Mouse (Mus musculus) spleen, embryonic (tissue): ENCODE measurements around the gene A930017K11Rik.

ENCODE experiments used
- CTCF ChIA-PET: fragments of 350-600 bp; sonication (Branson Sonifier 250); formaldehyde crosslinking; loops from one replicate; lab custom pipeline; 2022; lab: Charles Lee

Gene A930017K11Rik

GRCm38 (mm10) chr17:25941511-25942241, 10.7 kb downstream of the A930017K11Rik start:
- CTCF ChIA-PET: interaction anchor here (0.6 to 0.9 kb wide), 2 partner anchors 12 to 15 kb away, joined by 3 to 4 read pairs; no protein-coding TSS in a partner anchor

DNA sequence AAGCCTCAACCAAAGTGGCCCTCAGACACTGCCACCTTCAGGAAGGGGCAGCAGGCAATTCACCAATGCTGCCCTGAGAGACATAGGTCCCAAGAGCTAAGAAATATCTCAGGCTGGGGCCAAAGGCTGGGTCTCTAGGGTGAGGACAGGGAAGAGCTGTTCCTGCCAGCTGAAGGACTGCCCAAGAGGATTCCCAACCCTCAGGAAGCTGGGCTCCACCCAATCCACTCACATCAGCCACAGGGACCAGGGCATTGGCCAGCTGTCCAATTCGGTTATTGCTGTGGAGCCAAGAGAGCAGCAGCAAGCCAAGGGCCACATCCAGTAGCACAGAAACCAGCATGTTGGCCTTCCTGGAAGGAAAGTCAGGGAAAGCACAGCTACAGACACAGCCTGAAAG, 17.8 kb downstream of the A930017K11Rik start:
- CTCF ChIA-PET: interaction anchor here (0.6 to 1.0 kb wide), 2 partner anchors 9 to 471 kb away, joined by 3 read pairs; no protein-coding TSS in a partner anchor

- CTCF ChIA-PET: interaction anchor here (0.7 kb wide), 1 partner anchor 10 kb away, joined by 3 read pairs; no protein-coding TSS in a partner anchor
Observed at GRCm38 (mm10) chr17:25925348-25925747, 27.0 kb downstream of the A930017K11Rik start.

- CTCF ChIA-PET: interaction anchor here (0.6 kb wide), 1 partner anchor 201 kb away, joined by 3 read pairs; no protein-coding TSS in a partner anchor
Observed at GRCm38 (mm10) chr17:25922120-25922519, 30.2 kb downstream of the A930017K11Rik start.

- CTCF ChIA-PET: no interaction called here
Observed at GRCm38 (mm10) chr17:25919786-25920642, 32.4 kb downstream of the A930017K11Rik start.

DNA sequence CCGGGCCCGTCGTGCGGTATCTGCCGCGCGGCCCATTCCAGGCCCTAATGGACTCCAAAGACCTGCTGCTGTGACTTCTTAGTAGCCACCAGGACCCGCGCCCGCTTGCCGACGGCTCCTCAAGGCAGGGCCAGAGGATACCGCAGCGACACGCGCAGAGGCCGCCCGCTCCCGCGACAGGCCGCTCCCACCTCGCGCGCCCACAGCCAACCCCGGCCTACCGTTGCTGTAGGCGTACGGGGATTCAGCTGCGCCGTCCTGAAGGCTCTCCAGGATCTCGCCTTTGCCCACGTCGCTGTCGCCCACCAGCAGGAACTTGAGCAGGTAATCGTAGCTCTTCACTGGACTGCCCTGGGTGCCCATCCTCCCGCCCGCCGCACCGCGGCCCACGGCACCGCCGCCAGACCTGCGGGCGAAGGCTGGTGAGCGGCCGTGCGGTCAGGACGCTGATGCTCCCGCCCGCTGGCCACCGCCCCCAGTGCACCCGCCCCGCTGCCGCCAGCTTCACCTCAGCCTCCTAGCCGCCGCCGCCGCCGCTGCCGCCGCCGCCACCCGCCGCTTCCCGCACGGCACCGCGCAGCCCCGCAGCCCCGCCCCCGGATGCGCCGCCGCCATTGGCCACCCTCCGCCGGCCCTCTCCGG, 33.1 kb downstream of the A930017K11Rik start, which contains the start of gene Rab40c:
TSS of gene Rab40c (minus strand) at position 584 of the 642 bp plus-strand sequence.
- CTCF ChIA-PET: no interaction called here

DNA sequence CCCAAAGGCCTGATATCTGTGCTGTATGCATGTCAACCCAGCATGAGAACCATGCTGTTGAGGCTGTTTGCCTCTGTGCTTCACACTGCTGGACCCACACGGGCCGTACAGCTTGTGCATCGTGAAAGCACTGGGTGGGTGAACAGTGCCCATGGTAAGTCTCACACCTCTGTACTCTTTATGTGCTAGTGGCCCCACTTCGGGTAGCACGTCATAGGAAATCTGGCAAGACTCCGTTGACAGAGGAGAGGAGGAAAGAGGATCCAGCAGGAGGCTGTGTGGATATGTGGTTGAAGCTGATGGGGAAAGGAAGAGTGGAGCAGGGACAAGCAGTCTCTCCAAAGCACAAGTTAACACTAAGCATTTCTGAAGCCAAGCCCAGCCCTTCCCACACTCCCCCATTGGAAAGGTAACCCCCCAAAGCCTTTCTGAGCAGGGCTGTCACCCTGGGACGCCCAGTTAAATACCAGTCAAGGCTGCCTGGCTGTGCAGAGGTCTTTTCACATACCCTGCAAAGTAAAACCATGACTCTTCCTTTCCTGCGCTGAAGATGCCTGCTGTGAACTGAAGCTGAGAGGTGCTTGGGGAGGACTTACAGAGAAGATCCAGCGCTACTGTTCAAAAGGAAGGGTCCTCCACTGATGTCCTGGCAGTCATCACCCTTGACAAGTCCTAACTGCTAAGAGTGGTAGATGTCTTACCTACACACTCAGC, 34.2 kb downstream of the A930017K11Rik start:
- CTCF ChIA-PET: interaction anchor here (0.7 kb wide), 1 partner anchor 21 kb away, joined by 3 read pairs; no protein-coding TSS in a partner anchor

DNA sequence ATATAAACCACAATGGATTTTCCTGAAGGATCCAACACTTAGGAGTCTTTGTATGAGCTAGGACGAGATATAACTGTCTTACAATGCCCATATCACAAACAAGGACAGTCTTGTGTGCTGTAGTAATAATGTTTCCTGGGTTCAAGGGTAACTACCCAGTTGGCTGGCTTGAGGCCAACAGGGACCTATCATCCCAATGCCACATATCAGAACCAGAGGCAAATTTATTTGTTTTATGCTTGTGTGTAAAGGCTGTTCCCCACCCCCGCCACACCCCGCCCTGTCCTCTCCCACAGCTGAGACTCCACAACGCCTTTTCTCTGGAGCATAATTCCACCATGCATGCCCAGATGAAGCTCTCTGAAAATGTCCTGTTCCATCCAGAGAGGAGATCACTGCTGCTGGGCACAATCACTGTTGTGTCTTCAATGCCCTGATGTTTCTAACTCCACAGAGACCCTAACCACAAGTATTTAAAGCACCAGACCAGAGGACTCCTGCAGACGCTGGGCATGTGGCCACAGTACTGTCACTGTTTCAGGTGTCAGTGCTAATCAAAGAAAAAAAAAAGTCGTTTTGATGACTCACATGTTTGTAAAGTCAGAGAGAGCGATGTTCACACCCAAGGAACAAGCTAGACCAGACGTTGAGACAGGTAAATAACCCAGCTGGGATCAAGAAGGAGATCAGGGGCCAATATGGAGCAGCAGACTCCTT, 35.3 kb downstream of the A930017K11Rik start:
- CTCF ChIA-PET: no interaction called here

GRCm38 (mm10) chr17:25914295-25914694, 38.1 kb downstream of the A930017K11Rik start:
- CTCF ChIA-PET: no interaction called here

DNA sequence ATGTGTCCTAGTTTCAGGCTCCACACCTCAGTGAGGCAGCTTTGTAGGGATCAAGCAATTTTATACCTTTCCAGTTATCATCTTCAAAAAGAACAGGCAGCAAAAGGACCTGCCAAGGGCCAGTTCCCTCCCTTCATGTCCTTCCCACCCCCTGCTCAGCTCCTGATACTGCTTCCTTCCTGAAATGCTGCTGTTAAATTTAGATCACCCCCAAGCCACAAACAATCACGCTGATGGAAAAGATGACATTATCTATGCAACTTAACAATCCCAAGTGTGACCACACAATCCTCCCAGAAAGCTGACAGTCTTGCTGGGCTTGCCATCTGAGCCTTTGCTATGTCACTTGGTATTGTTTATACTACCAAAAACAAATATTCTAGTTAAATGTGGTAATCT, 38.5 kb downstream of the A930017K11Rik start:
- CTCF ChIA-PET: interaction anchor here (0.6 kb wide), 1 partner anchor 1453 kb away, joined by 3 read pairs; no protein-coding TSS in a partner anchor

GRCm38 (mm10) chr17:25913186-25913876, 39.0 kb downstream of the A930017K11Rik start:
- CTCF ChIA-PET: interaction anchor here (0.6 kb wide), 1 partner anchor 1454 kb away, joined by 3 read pairs; no protein-coding TSS in a partner anchor

GRCm38 (mm10) chr17:25911816-25912215, 40.5 kb downstream of the A930017K11Rik start:
- CTCF ChIA-PET: no interaction called here

DNA sequence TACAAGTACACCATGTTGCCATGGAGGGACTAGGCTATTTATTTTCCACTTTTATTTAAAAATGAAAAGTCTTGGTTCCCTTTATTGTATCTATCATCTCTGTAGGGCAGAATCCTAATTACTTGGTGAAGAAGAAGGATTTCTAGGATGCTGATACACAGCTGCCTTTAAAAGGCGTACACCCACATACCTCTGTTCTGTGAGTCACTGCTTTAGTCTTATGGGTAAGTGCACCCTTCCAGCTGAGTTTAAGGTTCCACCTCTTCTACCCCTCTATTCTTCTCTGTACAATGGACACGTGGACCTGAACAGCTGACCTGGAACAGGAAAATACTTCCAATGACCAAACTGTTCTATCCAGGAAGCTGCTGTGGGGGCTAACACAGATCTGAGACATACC, 44.7 kb downstream of the A930017K11Rik start:
- CTCF ChIA-PET: interaction anchor here (0.6 kb wide), 1 partner anchor 36 kb away, joined by 9 read pairs; no protein-coding TSS in a partner anchor

DNA sequence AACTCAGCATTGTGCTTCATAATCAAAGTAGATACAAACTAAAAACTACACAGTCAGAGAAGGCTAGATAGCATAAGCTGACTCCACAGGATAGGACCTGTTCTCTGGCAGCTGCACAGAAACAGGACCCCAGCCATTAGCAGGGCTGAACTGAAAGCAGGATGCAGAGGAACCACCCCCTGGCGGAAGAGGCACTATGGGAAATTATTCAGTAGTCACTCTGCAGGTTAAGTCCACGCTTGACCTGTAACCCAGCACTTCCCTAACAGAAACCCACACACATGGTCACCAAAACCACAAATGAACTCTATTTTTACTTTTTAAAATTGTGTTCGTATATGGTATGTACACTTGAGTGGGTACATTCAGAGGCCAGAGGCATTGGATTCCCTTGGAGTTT, 49.3 kb downstream of the A930017K11Rik start:
- CTCF ChIA-PET: no interaction called here

DNA sequence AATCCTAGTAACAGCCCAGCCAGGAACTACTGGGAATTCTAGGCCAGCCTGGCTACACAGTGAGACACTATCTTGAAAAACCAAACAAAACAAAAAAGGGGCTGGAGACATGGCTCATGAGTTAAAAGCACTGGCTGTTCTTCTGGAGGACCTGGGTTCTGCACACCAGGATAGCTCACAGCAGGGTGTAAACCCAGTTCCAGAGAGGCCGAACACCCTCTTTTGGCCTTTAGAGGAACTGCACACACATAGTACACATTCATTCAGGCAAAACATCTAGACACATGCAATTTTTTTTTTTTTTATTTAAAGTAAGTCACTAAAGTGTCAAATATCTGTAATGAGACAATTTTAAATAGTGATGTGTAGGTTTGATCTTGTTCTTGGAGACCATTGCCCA, 52.2 kb downstream of the A930017K11Rik start:
- CTCF ChIA-PET: interaction anchor here (1.2 kb wide), 1 partner anchor 11 kb away, joined by 4 read pairs; no protein-coding TSS in a partner anchor
